Mouse (Mus musculus) lung, adult 2 months (tissue): ENCODE measurements at regions not wholly inside any gene's neighbourhood (a gene's known extent, or its start where the extent isn't known, plus 50 kb on each side); places are given as distances from the start of the nearest gene placed in this dataset.

Experiments
- CTCF ChIP-seq: fragments of 200-500 bp; IDR thresholded peaks from 2 replicates; pipeline ENCODE4 v1.5.1; 2011; ENCODE audit warnings: mild to moderate bottlenecking, low read length, control low read depth; ENCODE audit not compliant: insufficient read depth
- POLR2A ChIP-seq: fragments of 200-500 bp; IDR thresholded peaks from 2 replicates; pipeline ENCODE4 v1.6.1; 2011; ENCODE audit warnings: low read depth, mild to moderate bottlenecking, control low read depth, low read length, borderline replicate concordance; ENCODE audit errors: extremely low read depth

DNA sequence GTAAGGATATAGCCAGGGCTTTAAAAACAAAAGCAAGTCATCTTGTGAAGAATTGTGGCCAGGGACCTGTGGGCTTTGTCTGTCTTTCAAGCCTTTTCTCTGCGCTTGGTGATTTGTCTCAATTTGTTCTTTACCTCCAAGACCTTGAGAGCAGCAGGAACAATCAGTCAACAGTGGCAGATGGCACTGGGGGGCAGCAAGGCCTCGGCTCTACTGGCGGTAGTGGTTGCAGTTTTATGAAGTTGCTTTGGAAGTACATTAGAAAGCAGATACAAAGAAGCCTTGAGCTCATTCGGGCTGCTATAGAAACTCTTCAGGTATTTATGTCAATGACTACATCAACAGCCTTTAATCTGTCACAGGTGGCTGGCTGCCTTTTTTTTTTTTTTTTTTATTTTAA is 171.9 kb upstream of the Ccdc122 start:
- no peak for TF ChIP-seq CTCF
- TF ChIP-seq POLR2A = no peak
